Mouse (Mus musculus) forebrain, embryonic 13.5 days (tissue): Measurements from ENCODE around the gene Tenm4. TPM values are rescaled to one million over a fixed set of nuclear protein-coding genes. Genes with fewer than 3 reads are reported as not detected.
A peak's percentile ranks its signal among the peaks of the same experiment; 100 is the strongest.

ENCODE experiments used
- ATAC-seq: fragments of 200-750 bp; cut with Nextera tagmentation; 2 replicates; pipeline ENCODE4 v1.8.0; 2017
- H3K27ac ChIP-seq: fragments of 300-500 bp; sonication (generic); 2 replicates; pipeline ENCODE4 v1.5.1; 2015; ENCODE audit warnings: inconsistent platforms, mild to moderate bottlenecking, moderate library complexity
- H3K27me3 ChIP-seq: fragments of 300-500 bp; sonication (generic); 2 replicates; pipeline ENCODE4 v1.6.1; 2015; ENCODE audit warnings: mild to moderate bottlenecking, inconsistent platforms
- H3K36me3 ChIP-seq: fragments of 300-500 bp; sonication (generic); 2 replicates; pipeline ENCODE4 v1.6.1; 2015; ENCODE audit warnings: mild to moderate bottlenecking, inconsistent platforms; ENCODE audit not compliant: poor library complexity, severe bottlenecking
- H3K4me1 ChIP-seq: fragments of 300-500 bp; sonication (generic); 2 replicates; pipeline ENCODE4 v1.6.1; 2015; ENCODE audit warnings: inconsistent platforms
- H3K4me2 ChIP-seq: fragments of 300-500 bp; sonication (generic); 2 replicates; pipeline ENCODE4 v1.6.1; 2015; ENCODE audit warnings: inconsistent platforms, mild to moderate bottlenecking, moderate library complexity
- H3K4me3 ChIP-seq: fragments of 300-500 bp; sonication (generic); 2 replicates; pipeline ENCODE4 v1.5.1; 2015; ENCODE audit warnings: mild to moderate bottlenecking, inconsistent platforms
- H3K9ac ChIP-seq: fragments of 300-500 bp; sonication (generic); 2 replicates; pipeline ENCODE4 v1.6.1; 2015; ENCODE audit warnings: mild to moderate bottlenecking, inconsistent platforms
- H3K9me3 ChIP-seq: fragments of 300-500 bp; sonication (generic); replicated peaks from 2 replicates; pipeline ENCODE4 v1.6.1; 2016; ENCODE audit warnings: inconsistent platforms
- WGBS: fragments of 180-500 bp; shearing (Covaris S2); methylation state at CpG from one replicate; pipeline ENCODE4 v1.1.7; 2015; 5-methylcytosine and 5-hydroxymethylcytosine counted together
- polyA plus RNA-seq: library from polyadenylated mRNA; unstranded; fragments of >200 nt; fragmentation: Nextera tagmentation; extraction: Ambion mirVana; gene quantifications from 2 replicates; pipeline ENCODE4 v1.2.1, GENCODE M21; 2015

Gene Tenm4
- polyA plus RNA-seq, 1 experiment from 2014 or later, result 73.6 TPM

DNA sequence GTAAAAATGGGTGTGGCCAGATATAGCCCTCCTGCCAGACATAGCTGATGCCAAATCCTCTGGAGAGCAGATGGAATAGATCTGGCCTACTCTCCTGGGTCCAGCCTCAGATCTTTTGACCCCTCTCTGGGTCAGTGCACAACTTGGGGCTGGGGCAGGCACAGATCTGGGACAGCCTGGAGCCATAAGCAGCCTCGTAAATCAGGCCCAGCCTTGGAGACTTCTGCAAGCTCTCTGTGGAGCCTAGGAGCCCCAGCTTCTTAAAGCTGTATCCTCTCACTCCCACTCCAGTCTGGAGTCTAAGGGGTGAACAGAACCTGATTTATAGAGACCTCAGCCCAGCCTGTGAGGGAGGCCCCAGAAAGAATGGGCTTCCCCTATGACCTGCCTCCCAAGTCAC, 354.3 kb downstream of the Tenm4 start:
- 89% methylated on average over 1 of the region's 1 CpGs for WGBS
- H3K36me3 ChIP-seq, result no peaks in the 10 kb centered on the region
- ATAC-seq, result no peak

DNA sequence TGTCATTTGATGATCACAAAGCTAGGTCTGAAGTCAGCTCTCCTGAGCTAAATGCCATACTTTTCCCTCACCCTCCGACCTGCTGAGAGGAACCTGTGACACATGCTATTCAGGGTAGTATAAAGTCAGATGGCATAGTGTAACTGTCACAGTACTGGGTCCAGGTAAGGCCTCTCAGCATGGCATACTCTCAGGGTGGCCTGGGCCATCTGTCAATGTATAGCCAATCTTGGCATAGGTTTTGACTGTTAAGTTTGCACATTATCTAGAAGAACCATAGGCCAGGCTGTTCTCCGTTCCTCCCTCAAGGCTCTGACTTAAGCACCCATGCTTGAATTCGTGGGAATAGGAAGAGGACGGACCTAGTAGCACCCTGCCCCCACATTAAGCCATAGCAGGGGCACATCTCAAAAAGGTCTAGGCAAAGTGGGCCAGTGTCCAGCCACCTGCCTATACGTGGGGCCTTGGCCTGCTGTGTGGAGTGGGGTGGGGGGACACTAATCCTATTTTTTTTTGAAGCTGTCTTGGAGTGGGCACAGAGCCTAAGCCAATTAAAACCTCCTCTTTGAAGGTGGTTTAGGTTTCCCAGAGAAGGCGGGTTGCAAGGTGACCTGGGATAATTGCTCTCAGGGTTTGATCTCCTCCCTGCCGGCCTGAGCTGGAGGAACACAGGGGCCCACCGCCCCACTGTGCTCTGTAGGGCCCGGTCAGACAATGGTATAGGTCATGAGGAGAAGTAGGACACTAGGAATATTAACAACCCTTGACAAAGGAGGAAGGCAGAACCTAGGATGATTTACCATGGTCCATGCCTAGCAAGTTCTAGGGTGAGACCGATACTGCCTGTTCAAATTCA, 359.8 kb downstream of the Tenm4 start:
- Histone ChIP-seq H3K4me1 (peaks cover 36% of the 10 kb centered on the region), H3K36me3 (no peaks in the 10 kb centered on the region)
- WGBS, result 25% methylated on average over 10 of the region's 10 CpGs

More for the DNA sequence above, 354.3 kb downstream of the Tenm4 start:
- Histone ChIP-seq H3K9ac (no peak overlapping the region), H3K4me2 (no peak overlapping the region), H3K4me1 (peaks cover 14% of the 10 kb centered on the region), H3K27me3 (no peaks in the 10 kb centered on the region), H3K9me3 (no peaks in the 10 kb centered on the region), H3K4me3 (no peak overlapping the region), H3K27ac (no peak overlapping the region)

DNA sequence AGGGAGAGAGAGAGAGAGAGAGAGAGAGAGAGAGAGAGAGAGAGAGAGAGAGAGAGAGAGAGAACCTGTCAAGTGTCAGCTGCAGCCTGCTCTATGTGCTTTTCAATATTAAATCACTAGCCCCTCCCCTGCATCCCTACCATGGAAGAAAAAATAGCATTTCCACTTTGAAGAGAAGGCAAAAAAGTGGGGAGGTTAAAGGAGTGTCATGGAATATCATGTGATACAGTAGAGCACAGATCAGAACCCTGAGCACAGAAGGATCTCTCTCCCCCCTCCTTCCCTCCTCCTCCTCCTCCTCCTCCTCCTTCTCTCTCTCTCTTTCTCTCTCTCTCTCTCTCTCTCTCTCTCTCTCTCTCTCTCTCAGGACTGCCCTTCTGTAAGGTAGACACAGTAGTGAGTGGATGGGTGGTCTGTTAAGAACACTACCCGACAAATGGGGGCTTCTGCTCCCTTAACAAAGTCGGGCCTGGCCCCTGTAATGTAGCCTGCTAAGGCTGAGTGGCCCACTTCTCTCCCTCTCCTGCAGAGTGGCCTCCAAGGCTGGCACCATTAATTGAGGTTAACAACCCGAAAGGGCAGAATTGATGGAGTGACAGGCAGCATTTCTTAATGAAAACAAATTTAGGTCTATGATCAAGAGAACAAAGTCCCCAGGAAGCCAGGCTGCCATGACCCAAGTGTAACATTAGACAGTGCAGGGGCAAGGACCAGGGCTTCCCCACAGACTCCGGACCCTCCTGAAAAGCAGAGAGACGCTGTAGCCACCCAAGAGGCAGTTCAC, 361.1 kb downstream of the Tenm4 start:
- no peak overlapping the region for H3K4me3 ChIP-seq
- WGBS, result 22% methylated on average over 5 of the region's 5 CpGs
- H3K4me2 ChIP-seq, result no peak overlapping the region
- no peak overlapping the region for H3K9ac ChIP-seq
- ATAC-seq, result no peak
- no peaks in the 10 kb centered on the region for H3K36me3 ChIP-seq
- no peaks in the 10 kb centered on the region for H3K9me3 ChIP-seq
- peaks cover 5% of the 10 kb centered on the region; the same call in 1 of the 2 replicates for H3K27me3 ChIP-seq
- H3K27ac ChIP-seq, result no peak overlapping the region
- peaks cover 50% of the 10 kb centered on the region for H3K4me1 ChIP-seq

More for the DNA sequence above, 359.8 kb downstream of the Tenm4 start:
- no peak overlapping the region for H3K4me2 ChIP-seq
- H3K4me3 ChIP-seq, result no peak overlapping the region
- H3K27me3 ChIP-seq, result peaks cover 5% of the 10 kb centered on the region; the same call in 1 of the 2 replicates
- peak overlapping the region; percentile 20 for H3K27ac ChIP-seq
- ATAC-seq, result peak; percentile 66
- H3K9ac ChIP-seq, result no peak overlapping the region
- H3K9me3 ChIP-seq, result no peaks in the 10 kb centered on the region

DNA sequence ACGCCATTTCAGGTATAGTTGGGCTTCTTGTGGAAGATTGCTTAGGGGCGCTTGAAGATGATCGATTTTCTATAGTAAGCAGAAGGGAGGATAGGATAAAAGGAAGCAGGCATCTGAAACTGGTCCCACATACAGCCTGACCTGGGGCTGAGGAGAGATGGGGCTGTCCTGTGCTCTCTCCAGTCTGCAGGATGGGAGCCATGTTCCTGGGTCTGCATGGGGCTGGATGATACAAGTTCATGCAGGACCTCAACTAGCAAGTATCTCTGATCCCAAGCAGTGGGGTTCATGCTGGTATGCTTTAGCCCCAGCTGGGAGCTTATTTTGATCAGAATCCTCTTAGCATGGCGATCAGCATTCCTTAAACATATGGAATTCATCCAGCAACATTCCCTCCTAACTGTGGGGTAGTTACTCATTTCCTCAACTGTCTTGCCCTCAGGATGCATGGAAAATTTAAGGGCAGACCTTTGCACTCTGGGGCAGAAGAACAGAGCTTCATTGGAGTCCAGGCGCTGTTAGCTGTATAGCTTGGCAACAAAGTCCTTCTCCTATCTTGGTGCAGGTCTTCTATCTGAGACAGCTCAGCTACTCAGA, 361.9 kb downstream of the Tenm4 start:
- no peak for ATAC-seq
- Histone ChIP-seq H3K36me3 (no peaks in the 10 kb centered on the region), H3K4me3 (no peak overlapping the region), H3K9ac (no peak overlapping the region), H3K4me2 (no peak overlapping the region), H3K4me1 (peaks cover 55% of the 10 kb centered on the region), H3K27ac (no peak overlapping the region), H3K27me3 (peaks cover 5% of the 10 kb centered on the region; the same call in 1 of the 2 replicates), H3K9me3 (no peaks in the 10 kb centered on the region)
- 90% methylated on average over 5 of the region's 5 CpGs for WGBS

DNA sequence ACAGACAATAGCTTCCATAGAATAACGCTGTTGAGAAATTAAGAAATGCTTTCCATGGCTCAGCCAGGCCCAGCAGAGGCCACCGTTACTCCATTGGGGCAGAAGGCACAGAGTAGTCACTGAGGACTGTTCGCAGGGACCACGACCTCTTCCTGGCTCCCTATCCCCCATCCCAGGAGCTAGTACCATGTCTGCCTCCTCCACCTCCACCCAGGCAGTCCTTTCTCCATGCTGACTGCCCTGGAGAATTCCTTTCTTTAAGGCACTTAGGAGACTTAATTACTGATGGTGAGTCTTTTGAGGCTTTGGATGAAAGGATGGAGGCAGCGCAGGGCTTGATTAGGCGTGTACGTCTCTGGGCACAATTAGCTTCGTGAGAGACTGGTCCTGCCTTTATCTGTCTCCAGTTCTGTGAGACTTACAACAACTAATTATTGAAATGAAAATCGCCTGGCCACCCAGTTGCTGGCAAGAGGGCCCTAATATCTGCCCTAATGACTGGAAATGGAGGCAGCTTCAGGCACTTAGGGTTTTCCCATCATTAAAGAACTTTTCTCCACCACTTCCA, 365.4 kb downstream of the Tenm4 start:
- no peak overlapping the region for H3K9ac ChIP-seq
- peak overlapping the region; percentile 44; the same call in 1 of the 2 replicates for H3K27ac ChIP-seq
- H3K4me1 ChIP-seq, result peaks cover 59% of the 10 kb centered on the region
- 18% methylated on average over 9 of the region's 9 CpGs for WGBS
- H3K4me3 ChIP-seq, result no peak overlapping the region
- no peak overlapping the region for H3K4me2 ChIP-seq
- H3K27me3 ChIP-seq, result peaks cover 5% of the 10 kb centered on the region; the same call in 1 of the 2 replicates
- H3K36me3 ChIP-seq, result no peaks in the 10 kb centered on the region
- peak; percentile 71 for ATAC-seq
- no peaks in the 10 kb centered on the region for H3K9me3 ChIP-seq

DNA sequence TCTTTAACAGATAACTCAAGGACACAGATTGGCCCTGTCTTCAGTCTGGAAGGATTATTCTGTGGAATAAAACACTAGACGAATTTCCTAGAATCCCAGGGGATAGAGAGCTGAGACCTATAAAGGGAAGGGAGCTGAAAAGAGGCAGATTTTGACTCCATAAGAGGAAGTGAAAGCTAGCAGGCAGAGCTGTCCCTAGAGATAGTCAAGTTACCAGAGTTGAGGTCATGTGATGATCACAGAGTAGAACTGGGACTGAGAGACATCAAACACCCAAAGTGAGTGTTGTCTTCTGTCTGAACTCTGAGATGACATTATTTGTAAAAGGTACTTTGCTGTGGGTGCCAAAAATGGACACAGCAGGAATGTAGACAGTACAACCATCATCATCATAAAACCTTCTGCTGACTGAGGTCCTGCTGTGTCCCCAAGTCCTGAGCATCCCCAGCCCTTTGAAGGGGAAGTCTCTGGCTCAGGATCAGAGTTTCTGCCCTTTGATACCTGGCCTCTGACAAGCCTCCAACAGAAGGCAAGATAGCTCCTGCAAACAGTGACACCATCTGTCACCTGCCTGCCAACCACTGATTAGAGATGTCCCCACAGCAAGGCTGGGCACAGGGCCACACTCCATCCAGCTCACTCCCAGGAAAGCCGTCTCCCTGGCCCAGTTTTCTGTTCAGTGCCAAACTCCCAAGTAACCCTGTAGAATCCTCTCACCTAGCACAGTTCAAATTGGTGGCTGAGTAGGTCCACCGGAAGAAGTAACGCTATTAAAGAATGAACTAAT, 368.4 kb downstream of the Tenm4 start:
- no peak for ATAC-seq
- H3K4me2 ChIP-seq, result no peak overlapping the region
- peaks cover 41% of the 10 kb centered on the region for H3K4me1 ChIP-seq
- no peak overlapping the region for H3K9ac ChIP-seq
- 85% methylated on average over 4 of the region's 4 CpGs for WGBS
- no peak overlapping the region for H3K4me3 ChIP-seq
- no peak overlapping the region for H3K27ac ChIP-seq
- H3K9me3 ChIP-seq, result no peaks in the 10 kb centered on the region
- H3K36me3 ChIP-seq, result no peaks in the 10 kb centered on the region
- H3K27me3 ChIP-seq, result no peaks in the 10 kb centered on the region

DNA sequence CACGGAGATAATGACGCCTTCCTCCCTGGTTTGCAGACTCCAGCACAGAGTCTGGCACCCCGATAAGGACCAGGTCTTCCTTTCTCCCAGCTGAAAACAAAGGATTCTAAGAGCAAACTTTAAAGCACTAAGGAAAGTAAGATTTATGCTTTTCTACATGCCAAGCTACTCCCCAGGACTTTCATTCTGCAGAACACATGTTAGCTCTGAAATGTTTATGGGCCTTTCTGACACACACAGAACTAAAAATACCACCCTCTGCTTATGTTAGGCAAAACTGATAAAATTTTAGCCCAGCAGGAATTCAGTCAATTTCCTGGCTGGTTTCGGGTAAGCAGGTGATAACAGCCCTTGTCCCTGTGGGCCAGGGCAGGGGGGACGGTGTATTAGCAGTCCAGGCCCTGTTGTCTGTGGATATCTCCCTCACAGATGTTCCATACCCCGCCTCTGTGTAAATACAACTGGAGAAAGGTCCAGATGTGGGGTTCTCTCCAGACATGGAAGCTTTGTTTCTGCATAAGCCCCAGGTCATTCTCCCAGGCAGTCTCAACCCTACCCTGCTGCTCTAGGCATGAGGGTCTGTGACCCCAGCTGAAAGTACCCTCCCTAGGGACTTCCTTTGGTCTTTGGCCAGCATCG, 369.5 kb downstream of the Tenm4 start:
- Histone ChIP-seq H3K27me3 (no peaks in the 10 kb centered on the region), H3K4me3 (no peak overlapping the region), H3K9ac (no peak overlapping the region), H3K4me1 (peaks cover 35% of the 10 kb centered on the region), H3K36me3 (no peaks in the 10 kb centered on the region), H3K4me2 (no peak overlapping the region), H3K9me3 (no peaks in the 10 kb centered on the region), H3K27ac (no peak overlapping the region)
- ATAC-seq, result no peak
- WGBS, result 80% methylated on average over 7 of the region's 7 CpGs

DNA sequence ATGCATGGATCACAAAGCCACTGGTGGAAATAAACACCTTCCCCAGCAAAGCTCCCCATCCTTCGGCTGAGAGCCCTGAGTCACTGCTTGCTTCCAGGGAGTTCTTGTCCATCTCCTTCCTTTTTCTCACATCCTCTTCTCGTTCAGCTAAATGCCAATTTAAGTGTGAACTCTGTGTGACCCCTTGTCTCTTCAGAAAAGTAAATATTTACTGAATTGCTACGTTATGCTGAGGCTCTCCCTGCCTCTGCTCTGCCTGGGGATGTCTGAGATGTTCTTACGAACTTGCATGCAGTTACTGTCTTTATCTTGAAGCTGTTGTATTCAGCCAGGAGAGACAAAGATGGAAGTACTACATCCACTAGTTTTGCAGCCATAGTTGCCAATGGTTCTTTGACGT, 374.9 kb downstream of the Tenm4 start:
- ATAC-seq, result no peak
- Histone ChIP-seq H3K27me3 (no peaks in the 10 kb centered on the region), H3K9ac (no peak overlapping the region), H3K4me2 (no peak overlapping the region), H3K9me3 (no peaks in the 10 kb centered on the region), H3K36me3 (peaks cover 10% of the 10 kb centered on the region), H3K27ac (no peak overlapping the region), H3K4me1 (peaks cover 11% of the 10 kb centered on the region; the same call in 1 of the 2 replicates), H3K4me3 (no peak overlapping the region)
- 67% methylated on average over 5 of the region's 5 CpGs for WGBS

DNA sequence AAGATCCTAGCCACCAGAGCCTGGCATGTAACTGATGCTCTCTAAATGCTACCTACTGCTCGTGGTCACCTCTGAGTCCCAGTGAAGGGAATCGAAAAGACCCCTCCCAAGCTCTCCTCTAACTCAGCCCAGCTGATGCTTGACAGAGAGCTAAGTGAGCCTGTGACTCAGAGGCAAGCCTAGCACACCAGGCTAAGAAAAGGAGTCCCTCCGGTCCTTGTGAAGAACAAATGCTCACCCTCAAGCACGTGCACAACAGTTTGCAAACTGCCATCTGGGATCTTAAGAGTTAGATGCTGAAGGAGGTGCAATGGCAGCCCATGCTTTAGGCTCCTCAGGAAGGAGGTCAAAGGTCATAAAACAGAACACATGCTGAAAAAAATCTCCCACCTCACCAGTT, 380.8 kb downstream of the Tenm4 start:
- Histone ChIP-seq H3K9me3 (no peaks in the 10 kb centered on the region), H3K9ac (no peak overlapping the region), H3K27ac (no peak overlapping the region), H3K4me3 (no peak overlapping the region), H3K27me3 (no peaks in the 10 kb centered on the region), H3K36me3 (peaks cover 35% of the 10 kb centered on the region), H3K4me2 (no peak overlapping the region), H3K4me1 (peaks cover 38% of the 10 kb centered on the region)
- no peak for ATAC-seq
- WGBS, result 82% methylated on average over 4 of the region's 4 CpGs

DNA sequence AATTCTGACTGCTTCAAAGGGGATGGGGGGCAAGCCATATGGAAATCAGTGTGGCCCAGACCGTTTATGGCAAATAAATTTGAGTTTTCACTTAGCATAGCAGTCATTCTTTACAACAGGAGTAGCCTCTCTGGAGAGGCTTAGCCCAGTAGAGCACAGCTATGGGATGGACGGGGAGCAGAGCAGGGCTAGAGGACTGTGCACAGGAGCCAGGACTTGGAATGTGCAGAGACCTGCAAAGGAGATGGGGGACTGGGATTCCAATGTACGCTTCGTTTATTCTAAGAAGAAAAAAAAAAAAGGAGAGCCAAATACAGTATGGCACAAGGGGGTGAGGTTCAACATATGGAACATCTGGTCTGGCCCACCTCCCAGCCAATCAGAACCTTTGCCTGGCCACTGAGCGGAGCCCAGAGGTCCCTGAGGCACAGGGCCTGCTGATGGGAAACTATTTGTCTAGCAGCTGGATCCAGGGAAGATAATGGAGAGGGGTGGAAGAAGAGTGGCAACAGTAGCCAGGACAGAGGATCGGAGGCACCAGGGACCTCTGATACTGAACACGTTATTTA, 381.3 kb downstream of the Tenm4 start:
- Histone ChIP-seq H3K9ac (no peak overlapping the region), H3K4me1 (peaks cover 34% of the 10 kb centered on the region), H3K36me3 (peaks cover 39% of the 10 kb centered on the region), H3K9me3 (no peaks in the 10 kb centered on the region), H3K27ac (no peak overlapping the region), H3K4me3 (no peak overlapping the region), H3K27me3 (no peaks in the 10 kb centered on the region), H3K4me2 (no peak overlapping the region)
- ATAC-seq, result no peak
- 78% methylated on average over 7 of the region's 7 CpGs for WGBS
